Comparison of ENCODE assay signal across 8 mouse cellular contexts in genomic region chr4:135254321-135254720, GRCm38 (mm10). TPM values are rescaled to one million over a fixed set of nuclear protein-coding genes. Genes with fewer than 3 reads are reported as not detected.
DNase-seq lines count a peak whose midpoint lies in the region; ATAC-seq and TF ChIP-seq lines count a peak whose summit lies in the region.

No protein-coding gene starts in this region.

- no peak for DNase-seq in kidney, postnatal 0 days (ENCODE audit: low spot score)
- DNase-seq in kidney, postnatal 4 days, result no peak
- peak; percentile 99 for DNase-seq in heart, adult 11 months
- no peak for DNase-seq in layer of hippocampus, adult 9-11 months
- no peak for DNase-seq in spleen, adult 12 weeks (ENCODE audit: low spot score)
- DNase-seq in right cerebral cortex, postnatal 4 days, result no peak

- peaks cover 29% of the 10 kb centered on the region for H3K4me1 ChIP-seq in kidney, postnatal 0 days (replicated peaks; ENCODE audit: insufficient read depth, low read length)
- H3K4me1 ChIP-seq in limb, embryonic 13.5 days, result peaks cover 67% of the 10 kb centered on the region
- peaks cover 10% of the 10 kb centered on the region; the same call in 1 of the 2 replicates for H3K4me1 ChIP-seq in neural tube, embryonic 14.5 days (ENCODE audit: control insufficient read depth, insufficient read depth, low read length)

- H3K27me3 ChIP-seq in kidney, postnatal 0 days (ENCODE audit: insufficient read depth, low read length), result no peaks in the 10 kb centered on the region
- no peaks in the 10 kb centered on the region for H3K27me3 ChIP-seq in limb, embryonic 13.5 days
- no peaks in the 10 kb centered on the region for H3K27me3 ChIP-seq in neural tube, embryonic 14.5 days (ENCODE audit: control insufficient read depth, insufficient read depth, low read length)

- peak overlapping the region; percentile 89 for H3K27ac ChIP-seq in kidney, postnatal 0 days
- H3K27ac ChIP-seq in limb, embryonic 13.5 days, result peak overlapping the region; percentile 39
- H3K27ac ChIP-seq in neural tube, embryonic 14.5 days (ENCODE audit: low read depth, low read length), result peak overlapping the region; percentile 24; the same call in 1 of the 2 replicates

- H3K36me3 ChIP-seq in kidney, postnatal 0 days (ENCODE audit: insufficient read depth, low read length), result no peaks in the 10 kb centered on the region
- H3K36me3 ChIP-seq in limb, embryonic 13.5 days, result 0 out of 2 replicates have a peak, but pooled peaks cover 11% of the 10 kb centered on the region
- no peaks in the 10 kb centered on the region for H3K36me3 ChIP-seq in neural tube, embryonic 14.5 days (ENCODE audit: control insufficient read depth, insufficient read depth, low read length)

- H3K9me3 ChIP-seq in kidney, postnatal 0 days (replicated peaks; ENCODE audit: low read length), result no peaks in the 10 kb centered on the region
- H3K9me3 ChIP-seq in limb, embryonic 13.5 days, result no peaks in the 10 kb centered on the region
- H3K9me3 ChIP-seq in neural tube, embryonic 14.5 days (ENCODE audit: control insufficient read depth, low read length), result no peaks in the 10 kb centered on the region

- no peak for TF ChIP-seq CTCF in kidney, postnatal 0 days (IDR thresholded peaks at IDR 0.05; ENCODE audit: low read depth)

- 52% methylated on average over 4 of the region's 4 CpGs for WGBS in kidney, postnatal 0 days
- WGBS in limb, embryonic 13.5 days, result 79% methylated on average over 4 of the region's 4 CpGs
- 83% methylated on average over 4 of the region's 4 CpGs for WGBS in neural tube, embryonic 14.5 days

- H3K4me3 ChIP-seq in kidney, postnatal 0 days (replicated peaks; ENCODE audit: low read depth, low read length), result no peak overlapping the region
- H3K4me3 ChIP-seq in limb, embryonic 13.5 days, result no peak overlapping the region
- no peak overlapping the region for H3K4me3 ChIP-seq in neural tube, embryonic 14.5 days (ENCODE audit: low read depth, low read length)

- no peak for ATAC-seq in kidney, postnatal 0 days (replicated peaks; ENCODE audit: low FRiP score, low read depth)
- ATAC-seq in limb, embryonic 13.5 days (ENCODE audit: low FRiP score, low read depth), result no peak
- no peak for ATAC-seq in neural tube, embryonic 14.5 days (ENCODE audit: low read depth)

- H3K9ac ChIP-seq in kidney, postnatal 0 days (ENCODE audit: low read depth, low read length), result 0 out of 2 replicates have a peak overlapping the region, but pooled peaks have one; percentile 23
- H3K9ac ChIP-seq in limb, embryonic 13.5 days, result no peak overlapping the region
- H3K9ac ChIP-seq in neural tube, embryonic 14.5 days (replicated peaks; ENCODE audit: low read depth, low read length), result no peak overlapping the region

- H3K4me2 ChIP-seq in kidney, postnatal 0 days (ENCODE audit: low read length), result peak overlapping the region; percentile 4; the same call in 1 of the 2 replicates
- no peak overlapping the region for H3K4me2 ChIP-seq in limb, embryonic 13.5 days (replicated peaks)
- H3K4me2 ChIP-seq in neural tube, embryonic 14.5 days (ENCODE audit: low read depth, low read length), result no peak overlapping the region

RNA-seq across cellular contexts. Expression of gene Clic4, which starts 18.3 kb away (rescaled TPM):
- 147 and 166 TPM in 2 replicates for polyA plus RNA-seq in kidney, postnatal 0 days (2015; fragmentation: Nextera tagmentation; extraction: Ambion mirVana)
- polyA plus RNA-seq in limb, embryonic 13.5 days (2015; fragmentation: Nextera tagmentation; extraction: Ambion mirVana), result 137 and 146 TPM in 2 replicates
- 27.5 and 48.5 TPM in 2 replicates for polyA plus RNA-seq in neural tube, embryonic 14.5 days (2014; fragmentation: Nextera tagmentation; extraction: Ambion mirVana)

Comparison
In these comparisons a context has a peak if more than half of its experiments do, and no peak if none do; other contexts are left out.
1. H3K27ac ChIP-seq: peak in every context shown above with its lines; median percentile 89 in kidney, postnatal 0 days; 39 in limb, embryonic 13.5 days; 24 in neural tube, embryonic 14.5 days.